Mouse (Mus musculus): Measurements from ENCODE around the gene Ptgr1. TPM values are rescaled to one million over a fixed set of nuclear protein-coding genes. Genes with fewer than 3 reads are reported as not detected.

Ptgr1 gene
- polyA plus RNA-seq, 1 experiment from 2014 or later, result 25.5 TPM

GRCm38 (mm10) chr4:58985157-58985648 is 1.7 kb downstream of the Ptgr1 start:
- WGBS, result 23% methylated on average over 7 of the region's 7 CpGs
- H3K9ac ChIP-seq, result no peak overlapping the region
- ATAC-seq (ENCODE audit: low FRiP score, low read depth), result no peak

GRCm38 (mm10) chr4:58982806-58983205 is 4.1 kb downstream of the Ptgr1 start:
- no peaks in the 10 kb centered on the region for H3K27me3 ChIP-seq
- H3K4me1 ChIP-seq, result peaks cover 10% of the 10 kb centered on the region
- peaks cover 3% of the 10 kb centered on the region for H3K36me3 ChIP-seq
- 85% methylated on average over 8 of the region's 8 CpGs for WGBS
- H3K9me3 ChIP-seq, result no peaks in the 10 kb centered on the region
- no peak overlapping the region for H3K27ac ChIP-seq
- H3K4me3 ChIP-seq, result no peak overlapping the region
- H3K9ac ChIP-seq, result no peak overlapping the region
- H3K4me2 ChIP-seq (replicated peaks), result no peak overlapping the region
- ATAC-seq (ENCODE audit: low FRiP score, low read depth), result no peak

More at GRCm38 (mm10) chr4:58985157-58985648, 1.7 kb downstream of the Ptgr1 start:
- Histone ChIP-seq H3K27me3 (no peaks in the 10 kb centered on the region), H3K4me1 (peaks cover 10% of the 10 kb centered on the region), H3K9me3 (no peaks in the 10 kb centered on the region), H3K4me3 (no peak overlapping the region), H3K4me2 (replicated peaks) (no peak overlapping the region), H3K36me3 (no peaks in the 10 kb centered on the region), H3K27ac (no peak overlapping the region)

- no peak overlapping the region for H3K9ac ChIP-seq
- ATAC-seq (ENCODE audit: low FRiP score, low read depth), result no peak
- no peaks in the 10 kb centered on the region for H3K9me3 ChIP-seq
- H3K27ac ChIP-seq, result no peak overlapping the region
- H3K4me2 ChIP-seq (replicated peaks), result no peak overlapping the region
- H3K4me1 ChIP-seq, result peaks cover 4% of the 10 kb centered on the region; the same call in 1 of the 2 replicates
- peaks cover 11% of the 10 kb centered on the region for H3K36me3 ChIP-seq
- 86% methylated on average over 6 of the region's 6 CpGs for WGBS
- no peaks in the 10 kb centered on the region for H3K27me3 ChIP-seq
- H3K4me3 ChIP-seq, result no peak overlapping the region
These were observed 5.5 kb downstream of the Ptgr1 start for GRCm38 (mm10) chr4:58981421-58981820.

GRCm38 (mm10) chr4:58975711-58976110 is 11.2 kb downstream of the Ptgr1 start:
- Histone ChIP-seq H3K36me3 (peaks cover 46% of the 10 kb centered on the region), H3K4me2 (replicated peaks) (no peak overlapping the region), H3K27me3 (no peaks in the 10 kb centered on the region), H3K9ac (no peak overlapping the region), H3K9me3 (no peaks in the 10 kb centered on the region; the same call in 1 of the 2 replicates), H3K4me3 (no peak overlapping the region), H3K4me1 (no peaks in the 10 kb centered on the region), H3K27ac (no peak overlapping the region)
- no peak for ATAC-seq (ENCODE audit: low FRiP score, low read depth)
- 78% methylated on average over 5 of the region's 5 CpGs for WGBS

- Histone ChIP-seq H3K9ac (no peak overlapping the region), H3K4me2 (replicated peaks) (no peak overlapping the region), H3K27me3 (no peaks in the 10 kb centered on the region), H3K4me3 (no peak overlapping the region), H3K4me1 (no peaks in the 10 kb centered on the region), H3K27ac (no peak overlapping the region), H3K9me3 (no peaks in the 10 kb centered on the region; the same call in 1 of the 2 replicates), H3K36me3 (peaks cover 40% of the 10 kb centered on the region)
- ATAC-seq (ENCODE audit: low FRiP score, low read depth), result no peak
- WGBS, result 83% methylated on average over 4 of the region's 4 CpGs
These were observed 16.2 kb downstream of the Ptgr1 start for GRCm38 (mm10) chr4:58970678-58971077.

GRCm38 (mm10) chr4:58965136-58965535 is 21.8 kb downstream of the Ptgr1 start:
- Histone ChIP-seq H3K27ac (no peak overlapping the region), H3K4me1 (no peaks in the 10 kb centered on the region), H3K4me2 (replicated peaks) (no peak overlapping the region), H3K36me3 (0 out of 2 replicates have a peak, but pooled peaks cover under 1% of the 10 kb centered on the region), H3K9me3 (no peaks in the 10 kb centered on the region), H3K27me3 (no peaks in the 10 kb centered on the region), H3K9ac (no peak overlapping the region), H3K4me3 (no peak overlapping the region)
- ATAC-seq (ENCODE audit: low FRiP score, low read depth), result no peak
- WGBS, result 92% methylated on average over 1 of the region's 1 CpGs

GRCm38 (mm10) chr4:58963271-58963670 is 23.6 kb downstream of the Ptgr1 start:
- Histone ChIP-seq H3K9me3 (no peaks in the 10 kb centered on the region), H3K4me3 (no peak overlapping the region), H3K27ac (no peak overlapping the region), H3K4me2 (replicated peaks) (no peak overlapping the region), H3K36me3 (no peaks in the 10 kb centered on the region), H3K9ac (no peak overlapping the region), H3K4me1 (no peaks in the 10 kb centered on the region), H3K27me3 (no peaks in the 10 kb centered on the region)
- WGBS, result 91% methylated on average over 4 of the region's 4 CpGs
- no peak for ATAC-seq (ENCODE audit: low FRiP score, low read depth)

GRCm38 (mm10) chr4:58961719-58962118 is 25.2 kb downstream of the Ptgr1 start:
- Histone ChIP-seq H3K27ac (no peak overlapping the region), H3K4me3 (no peak overlapping the region), H3K4me1 (no peaks in the 10 kb centered on the region), H3K9ac (no peak overlapping the region), H3K27me3 (no peaks in the 10 kb centered on the region), H3K36me3 (peaks cover 13% of the 10 kb centered on the region), H3K9me3 (no peaks in the 10 kb centered on the region), H3K4me2 (replicated peaks) (no peak overlapping the region)
- no peak for ATAC-seq (ENCODE audit: low FRiP score, low read depth)
- WGBS, result 93% methylated on average over 15 of the region's 15 CpGs

- H3K9me3 ChIP-seq, result no peaks in the 10 kb centered on the region
- peaks cover 19% of the 10 kb centered on the region for H3K36me3 ChIP-seq
- H3K4me1 ChIP-seq, result no peaks in the 10 kb centered on the region
- no peak for ATAC-seq (ENCODE audit: low FRiP score, low read depth)
- WGBS, result 83% methylated on average over 11 of the region's 11 CpGs
- H3K27me3 ChIP-seq, result no peaks in the 10 kb centered on the region
- H3K4me3 ChIP-seq, result no peak overlapping the region
- no peak overlapping the region for H3K9ac ChIP-seq
- no peak overlapping the region for H3K4me2 ChIP-seq (replicated peaks)
- no peak overlapping the region for H3K27ac ChIP-seq
These were observed 34.3 kb downstream of the Ptgr1 start for GRCm38 (mm10) chr4:58952630-58953029.

- 0 out of 2 replicates have a peak, but pooled peaks cover 4% of the 10 kb centered on the region for H3K36me3 ChIP-seq
- H3K9me3 ChIP-seq, result no peaks in the 10 kb centered on the region
- H3K4me3 ChIP-seq, result no peak overlapping the region
- no peak overlapping the region for H3K4me2 ChIP-seq (replicated peaks)
- no peak overlapping the region for H3K27ac ChIP-seq
- H3K4me1 ChIP-seq, result peaks cover 9% of the 10 kb centered on the region; the same call in 1 of the 2 replicates
- H3K9ac ChIP-seq, result no peak overlapping the region
- no peaks in the 10 kb centered on the region for H3K27me3 ChIP-seq
- ATAC-seq (ENCODE audit: low FRiP score, low read depth), result no peak
- WGBS, result 80% methylated on average over 4 of the region's 4 CpGs
These were observed 38.5 kb downstream of the Ptgr1 start for GRCm38 (mm10) chr4:58948391-58948790.

- 0 out of 2 replicates have a peak overlapping the region, but pooled peaks have one; percentile 14 for H3K9ac ChIP-seq
- peak overlapping the region; percentile 91 for H3K4me2 ChIP-seq (replicated peaks)
- H3K27me3 ChIP-seq, result no peaks in the 10 kb centered on the region
- H3K36me3 ChIP-seq, result no peaks in the 10 kb centered on the region
- H3K4me3 ChIP-seq, result peak overlapping the region; percentile 77
- WGBS, result 64% methylated on average over 5 of the region's 5 CpGs
- H3K27ac ChIP-seq, result no peak overlapping the region
- H3K9me3 ChIP-seq, result no peaks in the 10 kb centered on the region
- peaks cover 15% of the 10 kb centered on the region; the same call in 1 of the 2 replicates for H3K4me1 ChIP-seq
- ATAC-seq (ENCODE audit: low FRiP score, low read depth), result no peak
These were observed 42.2 kb downstream of the Ptgr1 start for GRCm38 (mm10) chr4:58944695-58945094.

GRCm38 (mm10) chr4:58944206-58944553 is 42.7 kb downstream of the Ptgr1 start:
- peak overlapping the region; percentile 91 for H3K4me2 ChIP-seq (replicated peaks)
- H3K27ac ChIP-seq, result no peak overlapping the region
- peaks cover 15% of the 10 kb centered on the region; the same call in 1 of the 2 replicates for H3K4me1 ChIP-seq
- ATAC-seq (ENCODE audit: low FRiP score, low read depth), result no peak
- peak overlapping the region; percentile 74 for H3K9ac ChIP-seq
- no peaks in the 10 kb centered on the region for H3K27me3 ChIP-seq
- peak overlapping the region; percentile 77 for H3K4me3 ChIP-seq
- H3K36me3 ChIP-seq, result no peaks in the 10 kb centered on the region
- no peaks in the 10 kb centered on the region for H3K9me3 ChIP-seq
- WGBS, result 12% methylated on average over 6 of the region's 6 CpGs

All from limb, embryonic 13.5 days (tissue).